Mouse (Mus musculus): ENCODE measurements around the gene Apoc1. TPM values are rescaled to one million over a fixed set of nuclear protein-coding genes. Genes with fewer than 3 reads are reported as not detected.

Gene Apoc1
- total and polyA plus RNA-seq, 2 experiments from 2014 or later = 3.0 to 5.3 TPM

- peak within 1 kb of the TSS; percentile 50 for H3K27ac ChIP-seq (ENCODE audit: low read depth, low read length)
- TF ChIP-seq CTCF (IDR thresholded peaks at IDR 0.05; ENCODE audit: low read depth) = peak; percentile 11; the same call in 1 of the 2 replicates
- DNase-seq (peak; percentile 67), ATAC-seq (peak; percentile 77)
- H3K4me3 ChIP-seq (ENCODE audit: low read depth, low read length) = peak within 1 kb of the TSS; percentile 34
- H3K4me1 ChIP-seq (ENCODE audit: insufficient read depth) = no peaks in the 10 kb centered on the region
- H3K9me3 ChIP-seq (ENCODE audit: low read length) = no peaks in the 10 kb centered on the region
- H3K4me2 ChIP-seq (ENCODE audit: low read depth) = peak within 1 kb of the TSS; percentile 53
- peaks cover 6% of the 10 kb centered on the region for H3K36me3 ChIP-seq (ENCODE audit: insufficient read depth)
- H3K9ac ChIP-seq = peak within 1 kb of the TSS; percentile 44
- no peaks in the 10 kb centered on the region for H3K27me3 ChIP-seq (ENCODE audit: insufficient read depth, low read length)
- 1% methylated on average over 20 of the region's 20 CpGs for WGBS
Observed at GRCm38 (mm10) chr7:19698907-19699826, 6.7 kb upstream of the Apoc1 start, which contains the start of gene Apoe. Gene Apoe, minus strand, starts transcription at chr7:19699188.

GRCm38 (mm10) chr7:19697949-19698906 is 5.8 kb upstream of the Apoc1 start:
- Histone ChIP-seq H3K9ac (peak overlapping the region; percentile 44), H3K36me3 (ENCODE audit: insufficient read depth) (peaks cover 6% of the 10 kb centered on the region), H3K4me3 (ENCODE audit: low read depth, low read length) (peak overlapping the region; percentile 34), H3K9me3 (ENCODE audit: low read length) (no peaks in the 10 kb centered on the region), H3K4me2 (ENCODE audit: low read depth) (peak overlapping the region; percentile 53), H3K27me3 (ENCODE audit: insufficient read depth, low read length) (no peaks in the 10 kb centered on the region), H3K4me1 (ENCODE audit: insufficient read depth) (no peaks in the 10 kb centered on the region), H3K27ac (ENCODE audit: low read depth, low read length) (peak overlapping the region; percentile 50)
- ATAC-seq (no peak), DNase-seq (no peak)
- 3% methylated on average over 28 of the region's 28 CpGs for WGBS
- TF ChIP-seq CTCF (IDR thresholded peaks at IDR 0.05; ENCODE audit: low read depth) = peak; percentile 39

- no peak for TF ChIP-seq CTCF (IDR thresholded peaks at IDR 0.05; ENCODE audit: low read depth)
- H3K4me2 ChIP-seq (ENCODE audit: low read depth) = no peak overlapping the region
- no peaks in the 10 kb centered on the region for H3K27me3 ChIP-seq (ENCODE audit: insufficient read depth, low read length)
- H3K9me3 ChIP-seq (ENCODE audit: low read length) = no peaks in the 10 kb centered on the region
- no peak overlapping the region for H3K9ac ChIP-seq
- H3K36me3 ChIP-seq (ENCODE audit: insufficient read depth) = peaks cover 6% of the 10 kb centered on the region; the same call in 1 of the 2 replicates
- DNase-seq (no peak), ATAC-seq (no peak)
- no peak overlapping the region for H3K27ac ChIP-seq (ENCODE audit: low read depth, low read length)
- WGBS = 97% methylated on average over 34 of the region's 34 CpGs
- H3K4me3 ChIP-seq (ENCODE audit: low read depth, low read length) = no peak overlapping the region
- no peaks in the 10 kb centered on the region for H3K4me1 ChIP-seq (ENCODE audit: insufficient read depth)
Observed at GRCm38 (mm10) chr7:19696336-19696873, 3.9 kb upstream of the Apoc1 start.

GRCm38 (mm10) chr7:19695881-19696280 is 3.4 kb upstream of the Apoc1 start:
- no peak overlapping the region for H3K4me3 ChIP-seq (ENCODE audit: low read depth, low read length)
- WGBS = 96% methylated on average over 6 of the region's 6 CpGs
- H3K9me3 ChIP-seq (ENCODE audit: low read length) = no peaks in the 10 kb centered on the region
- no peak for TF ChIP-seq CTCF (IDR thresholded peaks at IDR 0.05; ENCODE audit: low read depth)
- no peak for ATAC-seq
- no peak overlapping the region for H3K4me2 ChIP-seq (ENCODE audit: low read depth)
- no peak overlapping the region for H3K27ac ChIP-seq (ENCODE audit: low read depth, low read length)
- DNase-seq = no peak
- H3K4me1 ChIP-seq (ENCODE audit: insufficient read depth) = no peaks in the 10 kb centered on the region
- H3K36me3 ChIP-seq (ENCODE audit: insufficient read depth) = peaks cover 6% of the 10 kb centered on the region; the same call in 1 of the 2 replicates
- no peaks in the 10 kb centered on the region for H3K27me3 ChIP-seq (ENCODE audit: insufficient read depth, low read length)
- no peak overlapping the region for H3K9ac ChIP-seq

GRCm38 (mm10) chr7:19695213-19695594 is 2.7 kb upstream of the Apoc1 start:
- no peak for TF ChIP-seq CTCF (IDR thresholded peaks at IDR 0.05; ENCODE audit: low read depth)
- no peak overlapping the region for H3K9ac ChIP-seq
- 0 out of 2 replicates have a peak overlapping the region, but pooled peaks have one; percentile 5 for H3K27ac ChIP-seq (ENCODE audit: low read depth, low read length)
- H3K4me1 ChIP-seq (ENCODE audit: insufficient read depth) = no peaks in the 10 kb centered on the region
- DNase-seq (no peak), ATAC-seq (no peak)
- no peaks in the 10 kb centered on the region for H3K9me3 ChIP-seq (ENCODE audit: low read length)
- no peaks in the 10 kb centered on the region for H3K27me3 ChIP-seq (ENCODE audit: insufficient read depth, low read length)
- peaks cover 6% of the 10 kb centered on the region; the same call in 1 of the 2 replicates for H3K36me3 ChIP-seq (ENCODE audit: insufficient read depth)
- no peak overlapping the region for H3K4me2 ChIP-seq (ENCODE audit: low read depth)
- WGBS = 71% methylated on average over 8 of the region's 8 CpGs
- H3K4me3 ChIP-seq (ENCODE audit: low read depth, low read length) = no peak overlapping the region

All from forebrain, postnatal 0 days (tissue).